Comparison of ENCODE assay signal across 19 mouse cellular contexts in genomic region chr16:96754971-96755504, GRCm38 (mm10).
DNase-seq lines count a peak whose midpoint lies in the region; ATAC-seq lines count a peak whose summit lies in the region.
"Had no signal": no experiment of that assay in that cellular context is flagged by ENCODE, and none has a peak within 500 bp of the region (broad histone marks: within the 10 kb centered on the region; RNA-seq: fewer than 3 reads in every experiment).

No protein-coding gene starts in this region.

- WGBS in neural tube, embryonic 13.5 days: 66% methylated on average over 6 of the region's 6 CpGs
- whole genome bisulfite sequencing in hindbrain, embryonic 16.5 days: 60% methylated on average over 6 of the region's 6 CpGs
- 71% methylated on average over 6 of the region's 6 CpGs for WGBS in neural tube, embryonic 15.5 days

- ATAC-seq in neural tube, embryonic 13.5 days (ENCODE audit: low read depth): no peak
- no peak for ATAC-seq in hindbrain, embryonic 16.5 days
- no peak for ATAC-seq in neural tube, embryonic 15.5 days (ENCODE audit: low FRiP score)
- ATAC-seq: liver, embryonic 12.5 days had no signal

- H3K27ac ChIP-seq in neural tube, embryonic 13.5 days (replicated peaks): peak overlapping the region; percentile 46; the same call in 1 of the 2 replicates
- 0 out of 2 replicates have a peak overlapping the region, but pooled peaks have one; percentile 27 for H3K27ac ChIP-seq in hindbrain, embryonic 16.5 days (ENCODE audit: low read depth, low read length)
- peak overlapping the region; percentile 82 for H3K27ac ChIP-seq in neural tube, embryonic 15.5 days (replicated peaks)
- H3K27ac ChIP-seq: forebrain, embryonic 12.5 days; liver, embryonic 12.5 days had no signal

- no peaks in the 10 kb centered on the region for H3K27me3 ChIP-seq in neural tube, embryonic 13.5 days
- H3K27me3 ChIP-seq in hindbrain, embryonic 16.5 days (replicated peaks; ENCODE audit: control insufficient read depth, insufficient read depth, low read length): no peaks in the 10 kb centered on the region
- H3K27me3 ChIP-seq in neural tube, embryonic 15.5 days (replicated peaks): no peaks in the 10 kb centered on the region

- H3K9ac ChIP-seq in neural tube, embryonic 13.5 days: no peak overlapping the region
- H3K9ac ChIP-seq in hindbrain, embryonic 16.5 days (ENCODE audit: low read depth, low read length): no peak overlapping the region
- H3K9ac ChIP-seq in neural tube, embryonic 15.5 days (replicated peaks): no peak overlapping the region
- H3K9ac ChIP-seq: forebrain, embryonic 12.5 days; liver, embryonic 12.5 days had no signal

- H3K9me3 ChIP-seq in neural tube, embryonic 13.5 days: no peaks in the 10 kb centered on the region
- no peaks in the 10 kb centered on the region for H3K9me3 ChIP-seq in hindbrain, embryonic 16.5 days (ENCODE audit: control insufficient read depth, low read length)
- H3K9me3 ChIP-seq in neural tube, embryonic 15.5 days (replicated peaks): no peaks in the 10 kb centered on the region
- H3K9me3 ChIP-seq: forebrain, embryonic 12.5 days; liver, embryonic 12.5 days; megakaryocyte, embryonic 14.5 days had no signal

- DNase-seq in layer of hippocampus, adult 11-12 months (ENCODE audit: low spot score): peak; percentile 26
- no peak for DNase-seq in layer of hippocampus, adult 8-10 months (ENCODE audit: low spot score in 2 of 2)
- no peak for DNase-seq in neural tube, embryonic 10.5 days (ENCODE audit: extremely low spot score, low spot score)
- no peak for DNase-seq in embryo, embryonic 10.5 days (ENCODE audit: low spot score)
- DNase-seq: cerebellum, adult 2 months; heart, postnatal 10 days; kidney, adult 9 months; kidney, postnatal 25 days; lung, adult 2 months; spleen, adult 18-20 months; thymus, postnatal 36 days had no signal

- H3K36me3 ChIP-seq in neural tube, embryonic 13.5 days: no peaks in the 10 kb centered on the region
- H3K36me3 ChIP-seq in hindbrain, embryonic 16.5 days (ENCODE audit: control insufficient read depth, insufficient read depth, low read length): no peaks in the 10 kb centered on the region
- no peaks in the 10 kb centered on the region for H3K36me3 ChIP-seq in neural tube, embryonic 15.5 days
- H3K36me3 ChIP-seq: forebrain, embryonic 12.5 days; liver, embryonic 12.5 days had no signal

- no peak overlapping the region for H3K4me2 ChIP-seq in neural tube, embryonic 13.5 days
- no peak overlapping the region for H3K4me2 ChIP-seq in hindbrain, embryonic 16.5 days (ENCODE audit: low read length)
- no peak overlapping the region for H3K4me2 ChIP-seq in neural tube, embryonic 15.5 days
- H3K4me2 ChIP-seq: forebrain, embryonic 12.5 days; heart, embryonic 11.5 days; liver, embryonic 12.5 days had no signal

- peaks cover 53% of the 10 kb centered on the region for H3K4me1 ChIP-seq in neural tube, embryonic 13.5 days (replicated peaks)
- peaks cover 31% of the 10 kb centered on the region for H3K4me1 ChIP-seq in hindbrain, embryonic 16.5 days (ENCODE audit: control insufficient read depth, insufficient read depth, low read depth, low read length)
- H3K4me1 ChIP-seq in neural tube, embryonic 15.5 days: peaks cover 43% of the 10 kb centered on the region
- H3K4me1 ChIP-seq: liver, embryonic 12.5 days; megakaryocyte, embryonic 14.5 days had no signal

- H3K4me3 ChIP-seq in neural tube, embryonic 13.5 days: no peak overlapping the region
- H3K4me3 ChIP-seq in hindbrain, embryonic 16.5 days (ENCODE audit: low read length): no peak overlapping the region
- no peak overlapping the region for H3K4me3 ChIP-seq in neural tube, embryonic 15.5 days (replicated peaks)
- H3K4me3 ChIP-seq: forebrain, embryonic 12.5 days; liver, embryonic 12.5 days; megakaryocyte, embryonic 14.5 days; myocyte had no signal

Comparison
In these comparisons a context has a peak if more than half of its experiments do, and no peak if none do; other contexts are left out.
1. H3K27ac ChIP-seq: peak in every context shown above with its lines; median percentile 82 in neural tube, embryonic 15.5 days; 46 in neural tube, embryonic 13.5 days; 27 in hindbrain, embryonic 16.5 days.